Mouse (Mus musculus) heart, adult 2 months (tissue): Measurements from ENCODE around the gene Ip6k1.

Experiments used
- CTCF ChIP-seq: fragments of 200-600 bp; IDR thresholded peaks from 2 replicates; pipeline ENCODE4 v1.8.1; 2022; ENCODE audit warnings: antibody characterized with exemption, mild to moderate bottlenecking, moderate library complexity
- POLR2A ChIP-seq: fragments of 200-500 bp; IDR thresholded peaks from 2 replicates; pipeline ENCODE4 v1.6.1; 2011; ENCODE audit warnings: mild to moderate bottlenecking, low read depth, low read length, control low read depth; ENCODE audit not compliant: insufficient read depth

- TF ChIP-seq CTCF (no peak), POLR2A (no peak)
Observed at GRCm38 (mm10) chr9:107995513-107995912, 6.8 kb upstream of the Ip6k1 start.
